10 mouse cellular contexts compared by ENCODE assay signal in the genomic region with DNA sequence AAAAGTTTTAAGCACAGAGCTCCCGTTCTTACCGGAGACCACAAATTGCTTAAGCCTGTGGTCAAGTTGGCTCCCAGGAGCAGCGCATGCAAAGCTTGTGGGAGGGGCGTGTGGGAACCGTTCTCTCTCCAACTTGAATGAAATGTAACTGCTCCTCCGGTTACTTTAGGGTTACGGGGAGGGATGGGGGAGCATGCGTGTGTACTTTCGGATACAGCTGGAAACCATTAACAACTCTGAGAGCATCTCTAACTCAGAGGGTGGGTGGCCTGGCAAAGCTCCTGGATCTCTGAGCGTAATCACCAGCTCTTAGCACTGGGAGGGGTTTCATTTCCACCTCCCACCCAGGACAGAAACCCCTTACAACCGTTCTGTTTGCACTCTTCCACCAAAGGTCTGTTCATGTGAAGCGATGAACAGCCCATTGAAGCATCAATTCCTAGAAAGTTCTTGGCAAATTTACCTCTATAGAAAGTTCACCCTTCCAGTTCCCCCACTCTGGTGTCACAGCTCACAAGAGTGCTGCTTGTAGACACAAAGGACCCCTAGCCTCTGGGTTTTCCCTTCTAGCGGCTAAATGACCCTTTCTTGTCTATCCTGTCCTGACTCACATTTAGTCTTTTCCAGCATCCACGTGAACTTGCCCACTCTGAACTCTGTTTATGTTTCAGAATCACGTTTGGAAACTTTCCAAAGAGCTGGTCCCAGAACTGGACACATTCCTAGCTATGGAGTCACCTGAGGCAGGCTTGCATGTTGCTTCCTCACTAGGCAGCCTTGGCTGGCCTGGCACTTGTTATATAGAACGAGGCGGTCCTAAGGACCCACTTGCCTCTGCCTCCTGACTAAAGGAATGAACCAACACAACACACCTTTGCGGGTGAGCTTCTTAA. TPM values are rescaled to one million over a fixed set of nuclear protein-coding genes. Genes with fewer than 3 reads are reported as not detected.
A peak's percentile ranks its signal among the peaks of the same experiment; 100 is the strongest.
DNase-seq lines count a peak whose midpoint lies in the region; ATAC-seq lines count a peak whose summit lies in the region.
"Had no signal": no experiment of that assay in that cellular context is flagged by ENCODE, and none has a peak within 500 bp of the region (broad histone marks: within the 10 kb centered on the region; RNA-seq: fewer than 3 reads in every experiment).

No protein-coding gene starts in this region.

- no peaks in the 10 kb centered on the region for H3K36me3 ChIP-seq in heart, embryonic 12.5 days
- no peaks in the 10 kb centered on the region for H3K36me3 ChIP-seq in hindbrain, embryonic 13.5 days
- H3K36me3 ChIP-seq: G1E had no signal

- no peak for DNase-seq in heart, postnatal 36 days
- DNase-seq in embryo, embryonic 9.5 days (ENCODE audit: extremely low spot score), result peak; percentile 57
- DNase-seq in frontal cortex, postnatal 14 days (ENCODE audit: low spot score in 2 of 2), result no peak
- DNase-seq in layer of hippocampus, postnatal 25 days (ENCODE audit: extremely low spot score in 1 of 2, low spot score in 1 of 2), result no peak
- no peak for DNase-seq in left cerebral cortex, postnatal 36 days (ENCODE audit: low spot score in 2 of 2)

- H3K4me1 ChIP-seq in heart, embryonic 12.5 days (replicated peaks), result peaks cover 11% of the 10 kb centered on the region
- 0 out of 2 replicates have a peak, but pooled peaks cover 4% of the 10 kb centered on the region for H3K4me1 ChIP-seq in hindbrain, embryonic 13.5 days (replicated peaks)

- H3K4me3 ChIP-seq in heart, embryonic 12.5 days, result peak overlapping the region; percentile 21; the same call in 1 of the 2 replicates
- H3K4me3 ChIP-seq in hindbrain, embryonic 13.5 days, result no peak overlapping the region

- WGBS in heart, embryonic 12.5 days, result 29% methylated on average over 18 of the region's 18 CpGs
- 39% methylated on average over 18 of the region's 18 CpGs for WGBS in hindbrain, embryonic 13.5 days

- H3K27ac ChIP-seq in heart, embryonic 12.5 days (ENCODE audit: poor library complexity, severe bottlenecking), result no peak overlapping the region
- H3K27ac ChIP-seq in hindbrain, embryonic 13.5 days, result no peak overlapping the region

- H3K9me3 ChIP-seq in heart, embryonic 12.5 days (replicated peaks), result no peaks in the 10 kb centered on the region
- H3K9me3 ChIP-seq in hindbrain, embryonic 13.5 days, result no peaks in the 10 kb centered on the region
- H3K9me3 ChIP-seq: G1E had no signal

- no peaks in the 10 kb centered on the region for H3K27me3 ChIP-seq in heart, embryonic 12.5 days (replicated peaks)
- H3K27me3 ChIP-seq in hindbrain, embryonic 13.5 days, result no peaks in the 10 kb centered on the region

- H3K4me2 ChIP-seq in heart, embryonic 12.5 days, result peak overlapping the region; percentile 58
- H3K4me2 ChIP-seq in hindbrain, embryonic 13.5 days, result peak overlapping the region; percentile 11; the same call in 1 of the 2 replicates

- H3K9ac ChIP-seq in heart, embryonic 12.5 days, result no peak overlapping the region
- H3K9ac ChIP-seq in hindbrain, embryonic 13.5 days, result no peak overlapping the region

- intact Hi-C loops in heart, postnatal 36 days (cut with DNase I), result no loop called here
- intact Hi-C loops in left cerebral cortex, postnatal 36 days (cut with DNase I), result no loop called here

- 0 out of 2 replicates have a peak, but pooled peaks have one; percentile 25 for ATAC-seq in heart, embryonic 12.5 days (ENCODE audit: insufficient number of reproducible peaks, low FRiP score)
- no peak for ATAC-seq in hindbrain, embryonic 13.5 days (ENCODE audit: low FRiP score)
- ATAC-seq in megakaryocyte-erythroid progenitor cell, adult 5-6 weeks (replicated peaks; ENCODE audit: low FRiP score, low TSS enrichment, poor library complexity, severe bottlenecking), result peak; percentile 31; the same call in 1 of the 2 replicates

RNA-seq across cellular contexts. Expression of a gene that starts 55.1 kb away (rescaled TPM):
- 0.13 and 0.35 TPM in 2 replicates for polyA plus RNA-seq in heart, embryonic 12.5 days (2016; fragmentation: Nextera tagmentation; extraction: Ambion mirVana)
- 1 to 10 TPM; 1.1 to 1.5 TPM for total RNA-seq in heart, postnatal 36 days (2021)
- 14.1 and 17.7 TPM in 2 replicates for polyA plus RNA-seq in hindbrain, embryonic 13.5 days (2015; fragmentation: Nextera tagmentation; extraction: Ambion mirVana)
- 0.82 TPM in 1 of 2 replicates, not detected in the other for total RNA-seq in megakaryocyte-erythroid progenitor cell, adult 5-6 weeks (2014; fragmentation: Nextera tagmentation)
- 0.04 and 0.56 TPM in 2 replicates for total RNA-seq in megakaryocyte-erythroid progenitor cell, adult 5-6 weeks (2017)
- total RNA-seq in layer of hippocampus, postnatal 25 days (2021), result 1 to 10 TPM; 3.7 to 5.7 TPM
- total RNA-seq in left cerebral cortex, postnatal 36 days (2021), result 1 to 10 TPM; 1.5 to 1.8 TPM
- total RNA-seq: G1E had no signal
- polyA plus RNA-seq: G1E; liver, adult 2 months had no signal
